Mouse (Mus musculus) spleen, adult 2 months (tissue): ENCODE measurements around the gene Sod3.

Experiments
- CTCF ChIP-seq: fragments of 200-500 bp; IDR thresholded peaks from 2 replicates; pipeline ENCODE4 v1.5.1; 2011; ENCODE audit warnings: mild to moderate bottlenecking, inconsistent platforms; ENCODE audit not compliant: insufficient read depth, insufficient read length, insufficient replicate concordance; ENCODE audit errors: extremely low read depth
- POLR2A ChIP-seq: fragments of 200-500 bp; IDR thresholded peaks from 2 replicates; pipeline ENCODE4 v1.6.1; 2011; ENCODE audit warnings: low read depth, low read length, inconsistent platforms

GRCm38 (mm10) chr5:52370901-52371300 is 7.3 kb downstream of the Sod3 start:
- TF ChIP-seq POLR2A (no peak), CTCF (no peak)
